Mouse (Mus musculus): Measurements from ENCODE around the gene Eps8l1. TPM values are rescaled to one million over a fixed set of nuclear protein-coding genes. Genes with fewer than 3 reads are reported as not detected.

Eps8l1 gene
- polyA plus RNA-seq, 1 experiment from 2014 or later: 7.1 TPM

DNA sequence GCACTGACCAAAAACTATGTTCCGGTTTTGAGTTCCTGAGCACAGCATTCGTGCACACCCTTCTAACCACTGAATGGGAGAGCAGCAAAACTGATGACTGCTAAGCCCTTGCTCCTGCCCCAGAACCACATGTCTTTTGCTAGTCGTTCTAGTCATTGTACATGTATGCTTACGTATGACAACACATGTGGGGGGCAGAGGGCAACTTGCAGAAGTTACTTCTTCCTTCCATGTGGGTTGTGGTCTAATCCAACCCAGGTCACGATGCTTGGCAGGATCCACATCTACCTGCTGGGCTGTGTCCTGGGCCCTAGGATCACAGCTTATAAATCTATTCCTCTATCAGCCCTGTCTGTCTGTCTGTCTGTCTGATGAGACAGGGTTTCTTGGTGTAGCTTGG is 43.4 kb downstream of the Eps8l1 start:
- 81% methylated on average over 5 of the region's 5 CpGs for WGBS
- no peak for ATAC-seq (ENCODE audit: low FRiP score)
- Histone ChIP-seq H3K9ac (no peak overlapping the region), H3K4me1 (peaks cover 18% of the 10 kb centered on the region), H3K27me3 (peaks cover 5% of the 10 kb centered on the region), H3K4me3 (no peak overlapping the region), H3K4me2 (replicated peaks) (no peak overlapping the region), H3K36me3 (no peaks in the 10 kb centered on the region), H3K27ac (no peak overlapping the region), H3K9me3 (replicated peaks) (no peaks in the 10 kb centered on the region)

DNA sequence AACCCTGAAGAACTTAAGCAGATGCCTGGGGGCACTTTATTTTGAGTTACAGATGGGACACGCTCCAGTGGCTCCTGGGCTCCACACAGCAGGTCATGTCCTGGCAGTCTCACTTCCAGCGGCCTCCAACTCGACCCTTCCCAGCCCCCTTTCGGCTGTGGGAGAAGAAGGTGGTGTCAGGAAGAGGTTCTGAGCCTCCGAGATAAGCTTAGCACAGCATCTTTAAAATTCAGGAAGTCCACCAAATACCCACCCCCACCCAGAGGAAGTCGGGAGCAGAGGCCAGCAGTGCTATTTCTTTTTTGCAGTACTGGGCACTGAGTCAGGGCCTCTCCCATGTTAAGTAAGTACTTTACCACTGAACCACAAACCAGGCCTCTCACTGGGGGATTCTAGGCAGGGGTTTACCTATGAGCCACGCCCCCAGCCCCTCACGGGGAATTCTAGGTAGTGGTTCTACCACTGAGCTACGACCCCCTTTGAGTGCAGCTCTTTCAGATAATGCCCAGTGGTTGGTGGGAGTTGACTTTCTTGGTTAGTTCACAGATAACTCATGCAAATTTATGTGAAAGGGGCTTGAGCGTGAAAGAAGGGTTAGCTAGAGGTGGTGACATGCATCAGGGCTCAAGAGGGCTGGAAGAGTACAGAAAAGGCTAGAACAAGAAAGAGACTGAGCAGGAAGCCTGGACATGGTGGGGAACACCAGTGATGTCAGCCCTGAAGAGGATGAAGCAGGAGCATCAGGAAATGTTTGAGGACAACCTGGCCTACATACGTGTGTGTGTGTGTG is 44.4 kb downstream of the Eps8l1 start:
- no peak overlapping the region for H3K9ac ChIP-seq
- no peaks in the 10 kb centered on the region for H3K36me3 ChIP-seq
- H3K4me2 ChIP-seq (replicated peaks): no peak overlapping the region
- no peak overlapping the region for H3K27ac ChIP-seq
- no peaks in the 10 kb centered on the region for H3K9me3 ChIP-seq (replicated peaks)
- ATAC-seq (ENCODE audit: low FRiP score): no peak
- H3K27me3 ChIP-seq: peaks cover 9% of the 10 kb centered on the region
- WGBS: 59% methylated on average over 11 of the region's 11 CpGs
- peaks cover 8% of the 10 kb centered on the region for H3K4me1 ChIP-seq
- no peak overlapping the region for H3K4me3 ChIP-seq

DNA sequence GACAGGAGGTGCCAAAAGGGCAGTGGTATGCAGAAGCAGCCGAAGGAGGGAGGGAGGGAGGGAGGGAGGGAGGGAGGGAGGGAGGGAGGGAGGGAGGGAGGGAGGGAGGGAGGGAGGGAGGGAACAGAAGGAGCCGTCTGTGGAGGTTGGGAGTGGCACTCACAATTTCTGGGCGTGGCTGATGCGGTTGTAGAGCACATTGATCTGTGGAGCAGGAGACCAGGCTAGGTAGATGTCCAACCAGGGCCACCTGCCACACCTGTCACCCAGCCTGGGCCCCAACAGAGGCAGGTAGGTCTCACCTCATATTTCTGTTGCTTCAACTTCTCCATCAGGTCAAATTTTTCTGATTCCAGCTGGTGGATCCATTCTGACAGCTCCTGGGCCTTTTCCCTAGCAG is 46.7 kb downstream of the Eps8l1 start:
- Histone ChIP-seq H3K9me3 (replicated peaks) (no peaks in the 10 kb centered on the region), H3K4me3 (no peak overlapping the region), H3K4me2 (replicated peaks) (no peak overlapping the region), H3K27ac (no peak overlapping the region), H3K36me3 (no peaks in the 10 kb centered on the region), H3K9ac (no peak overlapping the region), H3K27me3 (peaks cover 9% of the 10 kb centered on the region), H3K4me1 (peaks cover 4% of the 10 kb centered on the region; the same call in 1 of the 2 replicates)
- 83% methylated on average over 3 of the region's 4 CpGs for WGBS
- ATAC-seq (ENCODE audit: low FRiP score): no peak

DNA sequence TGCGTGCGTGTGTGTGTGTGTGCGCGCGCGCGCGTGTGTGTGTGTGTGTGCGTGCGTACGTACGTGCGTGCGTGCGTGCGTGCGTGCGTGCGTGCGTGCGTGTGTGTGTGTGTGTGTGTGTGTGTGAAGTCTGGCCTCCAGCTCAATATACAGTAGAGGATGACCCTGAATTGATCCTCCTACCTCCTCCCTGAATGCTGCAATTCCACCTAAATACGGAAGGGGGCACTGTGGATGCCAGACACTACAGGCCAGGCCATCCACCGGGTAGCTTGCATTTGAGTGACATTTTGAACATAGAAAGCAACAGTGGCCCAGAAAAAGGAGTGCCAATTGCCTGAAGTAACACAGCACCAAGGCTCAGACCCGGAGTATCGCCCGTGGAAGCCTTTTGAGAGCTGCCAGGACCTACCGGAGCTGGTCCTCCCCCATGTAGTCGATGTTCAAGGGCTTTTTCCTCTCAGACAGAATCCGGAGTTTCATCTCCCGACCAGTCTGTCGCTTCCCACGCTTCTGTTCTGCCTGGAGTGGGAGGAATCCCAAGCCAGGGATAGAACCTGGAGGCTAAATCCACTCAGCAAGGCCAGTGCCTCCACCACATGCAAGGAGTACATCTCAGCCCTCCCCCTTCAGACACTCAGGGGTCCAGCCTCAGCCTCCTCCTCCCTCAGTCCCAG is 47.7 kb downstream of the Eps8l1 start:
- Histone ChIP-seq H3K9ac (no peak overlapping the region), H3K27ac (no peak overlapping the region), H3K36me3 (no peaks in the 10 kb centered on the region), H3K4me1 (peaks cover 4% of the 10 kb centered on the region; the same call in 1 of the 2 replicates), H3K4me3 (no peak overlapping the region), H3K4me2 (replicated peaks) (no peak overlapping the region), H3K27me3 (peaks cover 9% of the 10 kb centered on the region), H3K9me3 (replicated peaks) (no peaks in the 10 kb centered on the region)
- no peak for ATAC-seq (ENCODE audit: low FRiP score)
- 74% methylated on average over 30 of the region's 32 CpGs for WGBS

DNA sequence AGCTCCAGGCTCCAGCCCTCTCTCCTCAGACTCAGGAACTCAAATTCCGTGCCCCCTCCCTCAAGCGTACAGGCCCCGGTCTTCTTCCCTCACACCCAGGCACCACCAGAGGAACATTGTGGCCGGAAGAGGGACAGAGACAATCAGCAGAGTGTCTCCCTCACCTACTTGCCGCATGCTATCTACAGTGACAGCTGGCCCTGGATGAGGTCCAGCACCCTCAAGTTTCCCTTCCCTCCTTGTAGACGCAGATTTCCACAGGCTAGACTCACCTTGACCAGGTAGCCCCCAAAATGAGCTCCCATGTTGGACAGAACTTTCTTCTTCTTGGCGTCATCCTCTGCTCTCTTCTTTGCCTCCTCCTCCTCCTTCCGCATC is 48.3 kb downstream of the Eps8l1 start:
- Histone ChIP-seq H3K4me1 (peaks cover 4% of the 10 kb centered on the region; the same call in 1 of the 2 replicates), H3K36me3 (no peaks in the 10 kb centered on the region), H3K9me3 (replicated peaks) (no peaks in the 10 kb centered on the region), H3K27me3 (peaks cover 9% of the 10 kb centered on the region), H3K9ac (no peak overlapping the region), H3K4me2 (replicated peaks) (no peak overlapping the region), H3K4me3 (no peak overlapping the region), H3K27ac (no peak overlapping the region)
- no peak for ATAC-seq (ENCODE audit: low FRiP score)
- 88% methylated on average over 8 of the region's 8 CpGs for WGBS

DNA sequence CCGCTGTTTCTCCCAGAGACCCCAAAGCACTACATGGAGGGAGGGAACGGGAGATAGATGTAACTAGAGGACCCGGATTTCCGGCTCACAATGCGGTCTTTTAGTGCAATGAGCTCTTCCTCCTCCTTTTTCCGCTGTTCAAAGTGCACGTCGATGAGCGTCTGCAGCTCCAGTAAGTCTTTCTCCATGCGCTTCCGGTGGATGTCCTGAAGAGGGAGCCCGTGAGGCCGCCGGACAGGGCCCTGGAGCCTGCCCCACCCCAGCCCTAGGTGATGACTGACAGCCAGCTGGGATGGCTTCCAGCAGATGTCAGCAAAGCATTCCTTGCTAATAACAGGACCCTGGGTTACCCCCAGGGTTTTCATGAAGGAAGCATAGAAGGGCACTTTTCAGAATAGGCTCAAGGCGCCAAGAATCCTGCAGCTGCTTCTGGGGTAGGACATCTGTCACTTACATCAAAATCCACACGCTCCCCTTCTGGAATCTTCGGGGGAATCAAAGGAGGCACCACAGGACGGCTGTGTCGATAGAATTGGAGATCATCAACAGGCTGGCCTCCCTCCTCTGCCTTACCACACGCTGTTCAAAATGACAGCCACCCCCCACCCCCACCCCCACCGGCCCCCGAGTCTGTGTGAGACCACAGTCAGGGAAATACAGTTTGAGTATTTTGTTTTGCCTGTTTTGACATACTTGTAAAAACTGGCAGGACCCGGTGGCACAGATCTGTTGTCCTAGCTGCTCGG is 49.6 kb downstream of the Eps8l1 start:
- no peaks in the 10 kb centered on the region for H3K36me3 ChIP-seq
- peaks cover 10% of the 10 kb centered on the region; the same call in 1 of the 2 replicates for H3K4me1 ChIP-seq
- no peak overlapping the region for H3K4me3 ChIP-seq
- peak overlapping the region; percentile 40; the same call in 1 of the 2 replicates for H3K27ac ChIP-seq
- peak; percentile 85 for ATAC-seq (ENCODE audit: low FRiP score)
- 11% methylated on average over 24 of the region's 24 CpGs for WGBS
- H3K4me2 ChIP-seq (replicated peaks): no peak overlapping the region; the same call in 1 of the 2 replicates
- peaks cover 9% of the 10 kb centered on the region for H3K27me3 ChIP-seq
- no peaks in the 10 kb centered on the region for H3K9me3 ChIP-seq (replicated peaks)
- H3K9ac ChIP-seq: 0 out of 2 replicates have a peak overlapping the region, but pooled peaks have one; percentile 4

DNA sequence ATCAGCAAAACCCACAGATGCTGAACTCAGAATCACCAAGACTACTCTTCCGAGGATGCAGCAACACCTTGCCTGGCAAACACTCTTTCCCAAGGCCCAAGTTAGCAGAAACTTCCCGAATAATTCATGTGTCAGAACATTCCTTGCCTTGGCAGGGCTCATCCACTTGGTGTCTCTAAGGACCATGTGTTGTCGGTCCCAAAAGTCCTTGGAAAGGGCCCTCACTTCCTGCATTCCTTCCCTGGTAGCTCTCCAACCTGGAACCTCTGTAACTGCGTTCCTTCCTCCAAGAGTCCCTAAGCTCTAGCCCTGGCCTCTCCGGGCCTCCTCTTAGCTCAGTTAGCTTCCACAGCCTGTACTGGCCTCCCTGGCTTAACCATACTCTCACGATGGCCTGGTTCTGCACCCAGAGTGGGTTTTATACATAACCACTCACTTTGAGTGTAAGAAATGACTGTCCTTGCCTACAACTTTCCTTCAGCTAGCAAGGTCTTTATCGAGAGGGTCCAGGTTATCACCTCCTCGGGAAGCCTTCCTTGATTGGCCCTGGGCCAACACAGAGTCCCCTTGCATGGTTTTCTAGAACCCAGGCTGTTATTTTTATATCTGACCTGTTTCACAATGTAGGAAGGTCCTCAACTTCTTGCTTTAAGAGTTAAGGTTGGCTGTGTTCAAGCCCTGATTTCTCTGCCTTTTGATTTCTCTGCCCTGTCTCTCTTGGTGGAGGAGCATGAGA is 51.2 kb downstream of the Eps8l1 start:
- Histone ChIP-seq H3K36me3 (no peaks in the 10 kb centered on the region), H3K27ac (no peak overlapping the region), H3K4me3 (no peak overlapping the region), H3K9me3 (replicated peaks) (no peaks in the 10 kb centered on the region), H3K4me1 (peaks cover 20% of the 10 kb centered on the region), H3K4me2 (replicated peaks) (no peak overlapping the region), H3K27me3 (peaks cover 9% of the 10 kb centered on the region), H3K9ac (no peak overlapping the region)
- 75% methylated on average over 8 of the region's 8 CpGs for WGBS
- no peak for ATAC-seq (ENCODE audit: low FRiP score)

DNA sequence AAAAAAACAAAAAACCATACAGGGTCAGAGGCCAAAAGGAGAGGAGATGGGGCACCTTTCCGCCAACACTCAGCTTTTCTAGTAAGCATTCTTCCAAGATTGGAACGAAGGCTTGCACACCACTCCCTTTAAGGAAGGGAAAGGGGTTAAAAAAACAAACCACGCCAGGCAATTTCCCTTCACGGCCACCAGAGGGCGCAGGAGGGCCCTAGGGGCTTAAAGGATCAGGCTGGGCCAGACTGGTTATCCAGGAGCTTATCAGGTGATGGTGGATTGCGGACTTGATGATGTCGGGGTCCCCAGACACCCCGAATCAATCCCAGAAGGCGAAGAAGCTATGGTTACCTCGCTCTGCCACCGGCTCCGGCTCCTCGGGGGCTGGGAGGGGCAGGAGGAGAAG is 52.8 kb downstream of the Eps8l1 start:
- Histone ChIP-seq H3K9ac (no peak overlapping the region), H3K36me3 (no peaks in the 10 kb centered on the region), H3K9me3 (replicated peaks) (no peaks in the 10 kb centered on the region), H3K4me3 (no peak overlapping the region), H3K27me3 (peaks cover 9% of the 10 kb centered on the region), H3K27ac (no peak overlapping the region), H3K4me2 (replicated peaks) (no peak overlapping the region), H3K4me1 (peaks cover 22% of the 10 kb centered on the region)
- ATAC-seq (ENCODE audit: low FRiP score): no peak
- 32% methylated on average over 13 of the region's 13 CpGs for WGBS

DNA sequence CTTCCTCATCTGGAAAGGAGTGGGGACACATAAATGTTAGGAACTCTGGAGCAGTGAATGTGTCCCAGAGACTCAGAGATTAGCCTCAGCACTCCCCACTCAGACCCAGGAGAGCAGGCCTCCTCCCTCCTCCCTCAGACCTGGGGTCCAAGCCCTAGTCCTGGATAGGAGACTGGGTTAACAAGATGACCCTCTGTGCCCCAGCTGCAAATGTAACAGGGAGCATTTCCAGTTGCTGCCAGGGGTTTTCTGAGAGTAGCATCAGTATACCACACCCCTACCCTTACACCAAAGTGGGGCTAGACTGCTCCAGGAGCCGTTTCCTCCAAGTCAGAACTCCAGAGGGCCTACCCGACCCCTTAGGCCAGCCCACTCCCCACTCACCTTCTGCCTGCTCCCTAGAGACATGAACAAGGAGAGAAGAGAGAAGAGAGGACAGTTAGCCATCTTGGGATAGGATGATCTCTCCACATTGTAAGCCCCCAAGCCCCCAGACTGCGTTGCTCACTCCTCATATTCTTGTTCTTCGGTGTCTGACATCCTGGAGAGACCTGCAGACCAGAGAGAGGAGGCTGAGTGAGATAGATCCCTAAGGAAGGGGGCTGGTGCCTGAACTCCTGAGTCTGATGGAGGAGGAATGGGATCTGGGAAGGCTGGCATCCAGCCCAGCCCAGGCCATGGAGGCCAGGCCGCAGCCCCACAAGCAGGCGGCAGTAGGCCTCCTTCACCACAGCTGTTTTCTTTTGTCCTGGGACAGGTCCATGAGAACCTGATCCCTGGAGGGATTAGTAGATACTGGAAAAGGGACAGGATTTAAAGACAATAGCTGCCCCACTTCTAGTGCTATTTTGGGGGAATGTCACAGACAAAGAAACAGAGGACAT is 53.6 kb downstream of the Eps8l1 start:
- Histone ChIP-seq H3K4me3 (no peak overlapping the region; the same call in 1 of the 2 replicates), H3K27me3 (peaks cover under 1% of the 10 kb centered on the region; the same call in 1 of the 2 replicates), H3K36me3 (no peaks in the 10 kb centered on the region), H3K4me2 (replicated peaks) (no peak overlapping the region), H3K27ac (no peak overlapping the region), H3K9me3 (replicated peaks) (no peaks in the 10 kb centered on the region), H3K4me1 (peaks cover 22% of the 10 kb centered on the region), H3K9ac (peak overlapping the region; percentile 27)
- no peak for ATAC-seq (ENCODE audit: low FRiP score)
- 62% methylated on average over 6 of the region's 6 CpGs for WGBS

DNA sequence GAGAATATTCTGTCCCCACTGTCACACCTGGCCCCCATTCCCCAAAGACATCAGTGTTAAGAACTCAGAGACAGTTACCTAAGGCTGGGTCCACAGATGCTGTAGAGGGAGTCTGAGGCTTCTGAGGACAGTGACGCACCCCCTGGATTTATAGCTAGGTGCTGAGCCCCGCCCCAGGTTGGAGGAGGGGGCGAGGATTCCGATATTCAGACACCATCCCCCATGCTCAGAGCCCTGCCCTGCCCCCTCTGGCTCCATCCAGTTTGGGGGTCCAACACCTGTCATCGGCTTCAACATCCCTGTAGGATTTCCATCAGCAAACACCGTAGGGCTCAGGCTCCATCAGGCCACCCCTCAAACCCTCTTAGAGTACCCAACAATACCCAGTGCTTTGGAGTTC is 55.4 kb downstream of the Eps8l1 start:
- Histone ChIP-seq H3K4me2 (replicated peaks) (no peak overlapping the region; the same call in 1 of the 2 replicates), H3K9me3 (replicated peaks) (no peaks in the 10 kb centered on the region), H3K27ac (no peak overlapping the region), H3K9ac (no peak overlapping the region), H3K36me3 (no peaks in the 10 kb centered on the region), H3K27me3 (peaks cover 12% of the 10 kb centered on the region), H3K4me3 (no peak overlapping the region), H3K4me1 (peaks cover 20% of the 10 kb centered on the region)
- WGBS: 59% methylated on average over 6 of the region's 6 CpGs
- ATAC-seq (ENCODE audit: low FRiP score): peak; percentile 41

Measured in hindbrain, embryonic 12.5 days (tissue).